Mouse (Mus musculus): ENCODE results near the gene Caln1. TPM values are rescaled to one million over a fixed set of nuclear protein-coding genes. Genes with fewer than 3 reads are reported as not detected.

Caln1 gene
- polyA plus RNA-seq, 1 experiment from 2014 or later = not detected

- Histone ChIP-seq H3K9me3 (ENCODE audit: control insufficient read depth, low read depth, low read length) (no peaks in the 10 kb centered on the region), H3K4me2 (replicated peaks; ENCODE audit: low read depth, low read length) (no peak overlapping the region), H3K27me3 (ENCODE audit: control insufficient read depth, insufficient read depth, low read length) (no peaks in the 10 kb centered on the region), H3K36me3 (ENCODE audit: control insufficient read depth, insufficient read depth, low read length) (no peaks in the 10 kb centered on the region), H3K27ac (ENCODE audit: low read length) (no peak overlapping the region), H3K9ac (replicated peaks; ENCODE audit: low read depth, low read length) (no peak overlapping the region), H3K4me1 (ENCODE audit: control insufficient read depth, insufficient read depth, low read length) (no peaks in the 10 kb centered on the region), H3K4me3 (ENCODE audit: low read depth, low read length) (no peak overlapping the region)
- ATAC-seq (ENCODE audit: insufficient number of reproducible peaks, insufficient read depth, low FRiP score, low read depth) = no peak
- WGBS = 73% methylated on average over 6 of the region's 6 CpGs
These were observed 146.1 kb downstream of the Caln1 start for GRCm38 (mm10) chr5:130515395-130515794.

GRCm38 (mm10) chr5:130520527-130520926, 151.3 kb downstream of the Caln1 start:
- 63% methylated on average over 2 of the region's 2 CpGs for WGBS
- no peak overlapping the region for H3K9ac ChIP-seq (replicated peaks; ENCODE audit: low read depth, low read length)
- H3K9me3 ChIP-seq (ENCODE audit: control insufficient read depth, low read depth, low read length) = 0 out of 2 replicates have a peak, but pooled peaks cover 4% of the 10 kb centered on the region
- no peaks in the 10 kb centered on the region for H3K4me1 ChIP-seq (ENCODE audit: control insufficient read depth, insufficient read depth, low read length)
- ATAC-seq (ENCODE audit: insufficient number of reproducible peaks, insufficient read depth, low FRiP score, low read depth) = no peak
- H3K27ac ChIP-seq (ENCODE audit: low read length) = no peak overlapping the region
- H3K27me3 ChIP-seq (ENCODE audit: control insufficient read depth, insufficient read depth, low read length) = no peaks in the 10 kb centered on the region
- H3K36me3 ChIP-seq (ENCODE audit: control insufficient read depth, insufficient read depth, low read length) = no peaks in the 10 kb centered on the region
- no peak overlapping the region for H3K4me2 ChIP-seq (replicated peaks; ENCODE audit: low read depth, low read length)
- H3K4me3 ChIP-seq (ENCODE audit: low read depth, low read length) = no peak overlapping the region

DNA sequence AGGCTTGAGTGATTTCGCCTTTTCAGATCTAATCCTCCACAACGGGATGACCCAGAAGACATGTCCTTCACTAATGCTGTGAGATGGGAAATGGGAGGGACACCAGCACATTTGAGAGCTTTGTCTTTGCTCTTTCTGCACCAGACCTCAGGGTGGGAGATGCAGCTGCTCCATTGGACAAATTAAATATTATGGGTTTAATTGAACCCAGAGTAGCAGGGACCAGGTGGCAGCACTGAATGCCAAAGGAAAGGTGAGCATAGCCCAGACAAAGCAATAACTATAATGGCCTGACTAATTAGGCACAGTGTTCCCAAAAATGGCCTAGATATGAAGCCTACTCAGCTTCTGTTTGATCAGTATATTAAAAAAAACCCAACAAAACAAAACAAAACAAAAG, 158.2 kb downstream of the Caln1 start:
- no peak overlapping the region for H3K4me3 ChIP-seq (ENCODE audit: low read depth, low read length)
- no peak overlapping the region for H3K9ac ChIP-seq (replicated peaks; ENCODE audit: low read depth, low read length)
- H3K9me3 ChIP-seq (ENCODE audit: control insufficient read depth, low read depth, low read length) = no peaks in the 10 kb centered on the region
- no peaks in the 10 kb centered on the region for H3K36me3 ChIP-seq (ENCODE audit: control insufficient read depth, insufficient read depth, low read length)
- WGBS = 83% methylated on average over 2 of the region's 2 CpGs
- H3K27me3 ChIP-seq (ENCODE audit: control insufficient read depth, insufficient read depth, low read length) = no peaks in the 10 kb centered on the region
- no peak overlapping the region for H3K27ac ChIP-seq (ENCODE audit: low read length)
- H3K4me2 ChIP-seq (replicated peaks; ENCODE audit: low read depth, low read length) = no peak overlapping the region
- no peak for ATAC-seq (ENCODE audit: insufficient number of reproducible peaks, insufficient read depth, low FRiP score, low read depth)
- no peaks in the 10 kb centered on the region for H3K4me1 ChIP-seq (ENCODE audit: control insufficient read depth, insufficient read depth, low read length)

- Histone ChIP-seq H3K27me3 (ENCODE audit: control insufficient read depth, insufficient read depth, low read length) (no peaks in the 10 kb centered on the region), H3K27ac (ENCODE audit: low read length) (no peak overlapping the region), H3K9ac (replicated peaks; ENCODE audit: low read depth, low read length) (no peak overlapping the region), H3K4me3 (ENCODE audit: low read depth, low read length) (no peak overlapping the region), H3K4me1 (ENCODE audit: control insufficient read depth, insufficient read depth, low read length) (no peaks in the 10 kb centered on the region), H3K4me2 (replicated peaks; ENCODE audit: low read depth, low read length) (no peak overlapping the region), H3K9me3 (ENCODE audit: control insufficient read depth, low read depth, low read length) (no peaks in the 10 kb centered on the region), H3K36me3 (ENCODE audit: control insufficient read depth, insufficient read depth, low read length) (no peaks in the 10 kb centered on the region)
- no peak for ATAC-seq (ENCODE audit: insufficient number of reproducible peaks, insufficient read depth, low FRiP score, low read depth)
- 81% methylated on average over 5 of the region's 5 CpGs for WGBS
These were observed 178.2 kb downstream of the Caln1 start for GRCm38 (mm10) chr5:130547496-130547895.

DNA sequence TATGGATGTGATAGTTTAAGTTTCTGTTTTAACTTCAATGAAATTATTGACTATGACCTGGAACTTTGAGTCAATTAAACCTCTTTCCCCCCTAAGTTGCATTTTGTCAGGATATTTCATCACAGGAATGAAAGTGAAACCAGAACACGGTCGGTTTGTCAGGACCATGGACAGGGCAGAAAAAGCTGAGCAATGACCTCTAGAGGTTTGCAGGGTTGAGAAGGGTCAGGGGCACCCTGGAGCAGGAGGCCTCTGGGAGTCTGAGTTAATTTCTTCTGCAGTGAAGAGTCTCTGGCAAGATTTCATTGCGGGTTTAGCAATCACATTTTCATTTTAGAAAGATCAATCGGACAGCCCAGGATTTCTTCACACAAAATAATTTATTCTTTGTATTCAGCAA, 184.7 kb downstream of the Caln1 start:
- no peaks in the 10 kb centered on the region for H3K4me1 ChIP-seq (ENCODE audit: control insufficient read depth, insufficient read depth, low read length)
- no peak overlapping the region for H3K27ac ChIP-seq (ENCODE audit: low read length)
- H3K4me2 ChIP-seq (replicated peaks; ENCODE audit: low read depth, low read length) = no peak overlapping the region
- no peaks in the 10 kb centered on the region for H3K9me3 ChIP-seq (ENCODE audit: control insufficient read depth, low read depth, low read length)
- H3K27me3 ChIP-seq (ENCODE audit: control insufficient read depth, insufficient read depth, low read length) = no peaks in the 10 kb centered on the region
- H3K4me3 ChIP-seq (ENCODE audit: low read depth, low read length) = no peak overlapping the region
- WGBS = 61% methylated on average over 4 of the region's 4 CpGs
- ATAC-seq (ENCODE audit: insufficient number of reproducible peaks, insufficient read depth, low FRiP score, low read depth) = no peak
- H3K36me3 ChIP-seq (ENCODE audit: control insufficient read depth, insufficient read depth, low read length) = no peaks in the 10 kb centered on the region
- no peak overlapping the region for H3K9ac ChIP-seq (replicated peaks; ENCODE audit: low read depth, low read length)

GRCm38 (mm10) chr5:130563146-130563545, 193.9 kb downstream of the Caln1 start:
- Histone ChIP-seq H3K4me2 (replicated peaks; ENCODE audit: low read depth, low read length) (no peak overlapping the region), H3K4me1 (ENCODE audit: control insufficient read depth, insufficient read depth, low read length) (no peaks in the 10 kb centered on the region), H3K27me3 (ENCODE audit: control insufficient read depth, insufficient read depth, low read length) (no peaks in the 10 kb centered on the region), H3K4me3 (ENCODE audit: low read depth, low read length) (no peak overlapping the region), H3K9ac (replicated peaks; ENCODE audit: low read depth, low read length) (no peak overlapping the region), H3K36me3 (ENCODE audit: control insufficient read depth, insufficient read depth, low read length) (no peaks in the 10 kb centered on the region), H3K27ac (ENCODE audit: low read length) (no peak overlapping the region), H3K9me3 (ENCODE audit: control insufficient read depth, low read depth, low read length) (no peaks in the 10 kb centered on the region)
- ATAC-seq (ENCODE audit: insufficient number of reproducible peaks, insufficient read depth, low FRiP score, low read depth) = no peak
- 37% methylated on average over 3 of the region's 3 CpGs for WGBS

DNA sequence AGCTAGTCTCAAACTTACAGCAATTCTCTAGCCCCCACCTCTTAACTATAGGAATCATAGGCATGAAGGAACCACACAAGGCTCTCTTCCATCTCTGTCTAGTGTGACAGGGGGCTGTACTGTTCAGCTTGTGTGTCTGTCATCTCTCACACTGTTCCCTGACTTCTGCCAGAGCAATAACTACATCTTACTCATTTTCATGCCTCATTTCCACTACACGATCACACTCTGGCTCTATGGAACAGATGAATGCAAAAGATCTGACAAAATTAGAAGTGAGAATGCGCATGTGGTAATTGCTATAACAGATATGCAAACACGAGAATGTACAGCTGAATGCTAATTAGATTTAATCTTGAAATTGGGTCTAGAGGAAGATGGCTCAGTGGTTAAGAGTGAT, 196.7 kb downstream of the Caln1 start:
- ATAC-seq (ENCODE audit: insufficient number of reproducible peaks, insufficient read depth, low FRiP score, low read depth) = no peak
- Histone ChIP-seq H3K27me3 (ENCODE audit: control insufficient read depth, insufficient read depth, low read length) (no peaks in the 10 kb centered on the region), H3K4me2 (replicated peaks; ENCODE audit: low read depth, low read length) (no peak overlapping the region), H3K4me1 (ENCODE audit: control insufficient read depth, insufficient read depth, low read length) (no peaks in the 10 kb centered on the region), H3K9ac (replicated peaks; ENCODE audit: low read depth, low read length) (no peak overlapping the region), H3K9me3 (ENCODE audit: control insufficient read depth, low read depth, low read length) (no peaks in the 10 kb centered on the region), H3K36me3 (ENCODE audit: control insufficient read depth, insufficient read depth, low read length) (no peaks in the 10 kb centered on the region), H3K27ac (ENCODE audit: low read length) (no peak overlapping the region), H3K4me3 (ENCODE audit: low read depth, low read length) (no peak overlapping the region)
- 90% methylated on average over 3 of the region's 3 CpGs for WGBS

- no peak for ATAC-seq (ENCODE audit: insufficient number of reproducible peaks, insufficient read depth, low FRiP score, low read depth)
- WGBS = 83% methylated on average over 2 of the region's 2 CpGs
- Histone ChIP-seq H3K9ac (replicated peaks; ENCODE audit: low read depth, low read length) (no peak overlapping the region), H3K4me1 (ENCODE audit: control insufficient read depth, insufficient read depth, low read length) (no peaks in the 10 kb centered on the region), H3K4me3 (ENCODE audit: low read depth, low read length) (no peak overlapping the region), H3K4me2 (replicated peaks; ENCODE audit: low read depth, low read length) (no peak overlapping the region), H3K36me3 (ENCODE audit: control insufficient read depth, insufficient read depth, low read length) (no peaks in the 10 kb centered on the region), H3K27me3 (ENCODE audit: control insufficient read depth, insufficient read depth, low read length) (no peaks in the 10 kb centered on the region), H3K9me3 (ENCODE audit: control insufficient read depth, low read depth, low read length) (no peaks in the 10 kb centered on the region), H3K27ac (ENCODE audit: low read length) (no peak overlapping the region)
These were observed 208.3 kb downstream of the Caln1 start for GRCm38 (mm10) chr5:130577581-130577980.

- H3K9me3 ChIP-seq (ENCODE audit: control insufficient read depth, low read depth, low read length) = no peaks in the 10 kb centered on the region; the same call in 1 of the 2 replicates
- H3K4me2 ChIP-seq (replicated peaks; ENCODE audit: low read depth, low read length) = no peak overlapping the region
- H3K4me3 ChIP-seq (ENCODE audit: low read depth, low read length) = no peak overlapping the region
- H3K27me3 ChIP-seq (ENCODE audit: control insufficient read depth, insufficient read depth, low read length) = no peaks in the 10 kb centered on the region
- no peaks in the 10 kb centered on the region for H3K36me3 ChIP-seq (ENCODE audit: control insufficient read depth, insufficient read depth, low read length)
- no peaks in the 10 kb centered on the region for H3K4me1 ChIP-seq (ENCODE audit: control insufficient read depth, insufficient read depth, low read length)
- H3K9ac ChIP-seq (replicated peaks; ENCODE audit: low read depth, low read length) = no peak overlapping the region
- WGBS = 72% methylated on average over 3 of the region's 3 CpGs
- ATAC-seq (ENCODE audit: insufficient number of reproducible peaks, insufficient read depth, low FRiP score, low read depth) = no peak
- no peak overlapping the region for H3K27ac ChIP-seq (ENCODE audit: low read length)
These were observed 214.8 kb downstream of the Caln1 start for GRCm38 (mm10) chr5:130584042-130584441.

Measured in stomach, embryonic 14.5 days (tissue).